Mouse (Mus musculus): ENCODE measurements around the gene Traf3ip3.

The Traf3ip3 gene

GRCm38 (mm10) chr1:193201383-193201778, at the start of gene Traf3ip3:
Gene Traf3ip3, minus strand, starts transcription at chr1:193201703.
- in situ Hi-C loops (cut with MseI, MboI): no loop called here

- in situ Hi-C loops (cut with MseI, MboI): loop anchor here in 1 of 2 experiments (10.0 kb wide), 1 partner anchor 75 kb away; no protein-coding TSS in a partner anchor
Observed at GRCm38 (mm10) chr1:193250026-193250425, 48.5 kb upstream of the Traf3ip3 start.

DNA sequence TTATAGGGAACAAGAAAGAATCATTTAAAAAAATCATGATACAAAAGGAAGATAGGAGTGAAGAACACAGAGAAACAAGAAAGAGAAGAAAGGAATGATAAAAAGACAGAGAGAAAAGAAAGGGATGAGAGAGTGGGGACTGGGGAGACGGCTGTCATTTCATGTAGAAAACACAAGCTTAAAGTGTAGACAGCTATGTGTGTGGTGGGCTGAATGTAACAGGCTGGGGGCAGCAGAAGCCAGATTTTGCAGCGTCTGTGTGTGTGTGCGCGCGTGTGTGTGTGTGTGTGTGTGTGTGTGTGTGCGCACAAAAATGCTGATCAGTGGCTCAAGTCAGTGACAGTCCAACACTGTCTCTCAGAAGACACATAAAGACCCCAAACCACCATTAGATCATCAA, 42.7 kb upstream of the Traf3ip3 start:
- in situ Hi-C loops (cut with MseI, MboI): no loop called here

GRCm38 (mm10) chr1:193243571-193244193, 42.2 kb upstream of the Traf3ip3 start:
- in situ Hi-C loops (cut with MseI, MboI): no loop called here

DNA sequence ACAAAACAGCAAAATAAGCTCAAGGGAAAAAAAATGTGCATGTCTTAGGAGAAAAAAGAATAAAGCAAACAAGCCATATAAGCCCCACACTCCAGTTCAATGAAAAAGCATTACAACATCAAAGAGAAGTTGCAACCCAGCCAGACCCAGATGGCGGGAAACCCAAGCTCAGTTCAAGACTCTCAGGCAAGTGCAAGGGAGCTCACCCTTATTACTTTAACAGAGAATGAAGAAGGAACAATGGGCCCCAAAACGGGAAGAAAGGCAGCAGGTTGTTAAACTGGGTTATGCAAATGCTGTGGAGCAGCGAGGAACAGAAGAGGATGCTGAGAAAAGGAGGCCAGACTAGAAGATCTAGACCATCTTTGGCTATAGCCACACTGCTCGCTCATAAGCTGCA, 41.4 kb upstream of the Traf3ip3 start:
- in situ Hi-C loops (cut with MseI, MboI): no loop called here

DNA sequence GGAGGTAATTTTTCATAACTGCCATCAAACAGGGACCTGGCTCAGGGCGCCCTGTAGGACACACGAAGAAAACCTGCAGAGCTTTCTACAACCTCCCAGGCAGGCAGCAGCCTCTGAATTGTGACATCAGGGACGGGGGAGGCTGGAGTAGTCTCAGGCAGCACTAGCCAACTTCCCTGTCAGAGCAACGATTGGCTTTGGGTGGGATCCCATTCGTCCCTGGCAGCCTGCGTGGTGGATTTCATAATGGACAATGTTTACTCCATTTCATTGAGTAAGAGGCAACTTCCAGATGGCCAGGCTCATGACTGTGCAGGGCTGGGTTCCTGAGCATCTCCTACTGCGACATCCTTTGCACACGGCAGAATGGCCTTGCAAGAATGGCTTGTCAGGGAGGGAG, 40.7 kb upstream of the Traf3ip3 start:
- in situ Hi-C loops (cut with MseI, MboI): no loop called here

- in situ Hi-C loops (cut with MseI, MboI): no loop called here
Observed at GRCm38 (mm10) chr1:193241436-193241835, 39.9 kb upstream of the Traf3ip3 start.

GRCm38 (mm10) chr1:193238426-193238825, 36.9 kb upstream of the Traf3ip3 start:
- in situ Hi-C loops (cut with MseI, MboI): no loop called here

- in situ Hi-C loops (cut with MseI, MboI): no loop called here
Observed at GRCm38 (mm10) chr1:193234930-193235329, 33.4 kb upstream of the Traf3ip3 start.

- in situ Hi-C loops (cut with MseI, MboI): no loop called here
Observed at GRCm38 (mm10) chr1:193234130-193234645, 32.7 kb upstream of the Traf3ip3 start.

- in situ Hi-C loops (cut with MseI, MboI): no loop called here
Observed at GRCm38 (mm10) chr1:193232732-193233131, 31.2 kb upstream of the Traf3ip3 start.

DNA sequence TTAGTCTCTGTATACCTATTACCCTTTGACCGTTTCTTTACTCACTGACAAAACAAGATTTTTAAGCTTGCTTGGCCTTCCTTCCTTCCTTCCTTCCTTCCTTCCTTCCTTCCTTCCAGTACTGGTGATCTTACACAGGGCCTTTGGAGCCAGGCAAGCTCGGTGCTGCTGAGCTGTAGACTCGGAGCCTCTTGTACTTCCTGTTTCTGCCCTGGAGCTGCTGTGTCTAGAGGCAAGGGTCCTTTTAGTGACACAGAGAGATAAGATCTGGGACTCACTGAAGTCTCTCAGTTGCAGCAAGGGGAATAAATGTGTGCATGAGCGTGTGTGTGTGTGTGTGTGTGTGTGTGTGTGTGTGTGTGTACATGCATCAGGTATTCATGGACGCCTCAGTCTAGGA, 29.4 kb upstream of the Traf3ip3 start:
- in situ Hi-C loops (cut with MseI, MboI): no loop called here

- in situ Hi-C loops (cut with MseI, MboI): no loop called here
Observed at GRCm38 (mm10) chr1:193230531-193230930, 29.0 kb upstream of the Traf3ip3 start.

GRCm38 (mm10) chr1:193229570-193229969, 28.1 kb upstream of the Traf3ip3 start:
- in situ Hi-C loops (cut with MseI, MboI): no loop called here

DNA sequence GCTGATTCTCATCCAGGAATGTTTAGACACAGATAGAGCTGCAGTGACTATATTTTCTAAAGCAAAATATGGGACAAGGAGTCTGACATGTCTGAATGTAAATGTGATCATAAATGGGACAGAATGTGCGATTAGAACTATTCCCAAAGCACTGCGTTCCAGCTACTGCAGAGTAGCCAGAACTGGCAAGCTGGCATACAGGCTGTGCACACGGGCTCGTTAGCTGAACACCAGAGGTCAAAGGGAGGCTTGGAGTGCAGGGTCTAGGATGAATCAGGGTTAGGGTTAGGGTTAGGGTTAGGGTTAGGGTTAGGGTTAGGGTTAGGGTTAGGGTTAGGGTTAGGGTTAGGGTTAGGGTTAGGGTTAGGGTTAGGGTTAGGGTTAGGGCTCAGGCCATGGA, 26.0 kb upstream of the Traf3ip3 start:
- in situ Hi-C loops (cut with MseI, MboI): no loop called here

DNA sequence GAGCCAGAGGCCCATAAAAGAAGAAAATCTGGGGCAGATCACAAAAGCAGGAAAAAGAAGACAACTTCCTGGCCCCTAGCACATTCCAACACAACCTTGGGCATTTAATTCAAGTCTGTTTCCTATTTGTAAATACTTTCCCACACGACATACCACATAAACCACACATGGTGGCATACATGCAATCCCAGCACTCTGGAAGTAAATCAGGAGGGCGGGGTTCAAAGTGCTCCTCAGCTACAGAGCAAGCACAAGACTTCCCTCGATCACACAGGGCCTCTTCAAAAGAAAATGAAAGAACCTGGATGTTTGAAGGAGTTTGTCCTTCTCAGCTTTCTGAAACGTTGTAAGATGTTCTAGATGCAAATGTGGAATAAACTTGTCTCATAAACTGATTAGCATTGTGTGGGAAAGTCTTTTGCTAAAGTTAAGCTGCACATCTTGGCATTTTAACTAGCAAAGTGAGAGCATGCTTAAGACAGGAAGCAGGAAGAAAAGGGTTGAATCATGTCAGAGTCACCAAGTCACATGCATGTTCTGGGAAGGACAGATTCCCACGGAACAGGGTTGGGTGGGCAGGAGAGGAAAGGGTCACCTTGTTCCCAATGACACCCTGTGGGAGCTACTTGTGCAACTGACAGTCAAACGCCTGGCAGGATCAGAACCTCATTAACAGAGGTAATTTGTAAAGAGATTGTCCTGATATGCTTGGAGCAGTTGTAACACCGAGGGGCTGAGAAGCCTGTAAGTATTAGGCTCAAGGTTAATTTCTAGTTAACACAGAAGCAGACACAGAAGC, 25.4 kb upstream of the Traf3ip3 start:
- in situ Hi-C loops (cut with MseI, MboI): no loop called here

- in situ Hi-C loops (cut with MseI, MboI): no loop called here
Observed at GRCm38 (mm10) chr1:193226114-193226513, 24.6 kb upstream of the Traf3ip3 start.

GRCm38 (mm10) chr1:193225531-193225930, 24.0 kb upstream of the Traf3ip3 start:
- in situ Hi-C loops (cut with MseI, MboI): no loop called here

GRCm38 (mm10) chr1:193220408-193220807, 18.9 kb upstream of the Traf3ip3 start:
- in situ Hi-C loops (cut with MseI, MboI): no loop called here

GRCm38 (mm10) chr1:193216000-193216399, 14.5 kb upstream of the Traf3ip3 start:
- in situ Hi-C loops (cut with MseI, MboI): no loop called here

GRCm38 (mm10) chr1:193214053-193214452, 12.6 kb upstream of the Traf3ip3 start:
- in situ Hi-C loops (cut with MseI, MboI): no loop called here

GRCm38 (mm10) chr1:193211371-193211770, 9.9 kb upstream of the Traf3ip3 start:
- in situ Hi-C loops (cut with MseI, MboI): no loop called here

GRCm38 (mm10) chr1:193208178-193208577, 6.7 kb upstream of the Traf3ip3 start:
- in situ Hi-C loops (cut with MseI, MboI): no loop called here

Measured in mouse trophoblast stem cell (cell line).